Mouse (Mus musculus): ENCODE results near the gene Wwox. TPM values are rescaled to one million over a fixed set of nuclear protein-coding genes. Genes with fewer than 3 reads are reported as not detected.

The Wwox gene
- polyA plus RNA-seq, 1 experiment = 13.5 TPM

DNA sequence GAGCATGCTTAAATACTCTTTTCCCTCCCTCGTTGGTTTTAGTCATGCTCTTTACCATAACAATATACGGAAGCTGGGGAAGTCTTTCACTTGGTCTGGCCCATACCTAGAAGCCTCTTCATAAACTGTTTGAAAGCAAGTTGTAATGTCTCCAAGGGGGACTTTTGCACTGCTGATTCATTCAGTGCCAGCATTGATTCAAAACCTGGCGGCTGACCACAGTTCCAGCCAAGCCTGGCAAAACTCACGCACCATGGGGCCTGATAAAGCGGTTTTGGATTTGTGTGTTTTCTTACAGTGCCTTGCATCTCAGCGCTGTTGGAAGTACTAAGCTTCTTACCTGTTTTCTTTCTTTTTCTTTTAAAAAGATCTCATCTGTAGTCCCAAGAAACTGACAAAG, 834.5 kb downstream of the Wwox start:
- TF ChIP-seq CTCF (IDR thresholded peaks at IDR 0.05; ENCODE audit: control insufficient read depth, insufficient read depth, low read length) (no peak), POLR2A (IDR thresholded peaks at IDR 0.05; ENCODE audit: borderline replicate concordance, control insufficient read depth, low read depth, low read length) (no peak)
- Histone ChIP-seq H3K4me1 (ENCODE audit: control insufficient read depth, insufficient read depth, low read length) (peaks cover 5% of the 10 kb centered on the region), H3K4me3 (replicated peaks; ENCODE audit: control insufficient read depth, low read depth, low read length) (no peak overlapping the region), H3K27ac (ENCODE audit: control insufficient read depth, insufficient read depth, low read depth, low read length, poor library complexity) (no peak overlapping the region)
- WGBS = 78% methylated on average over 6 of the region's 6 CpGs

DNA sequence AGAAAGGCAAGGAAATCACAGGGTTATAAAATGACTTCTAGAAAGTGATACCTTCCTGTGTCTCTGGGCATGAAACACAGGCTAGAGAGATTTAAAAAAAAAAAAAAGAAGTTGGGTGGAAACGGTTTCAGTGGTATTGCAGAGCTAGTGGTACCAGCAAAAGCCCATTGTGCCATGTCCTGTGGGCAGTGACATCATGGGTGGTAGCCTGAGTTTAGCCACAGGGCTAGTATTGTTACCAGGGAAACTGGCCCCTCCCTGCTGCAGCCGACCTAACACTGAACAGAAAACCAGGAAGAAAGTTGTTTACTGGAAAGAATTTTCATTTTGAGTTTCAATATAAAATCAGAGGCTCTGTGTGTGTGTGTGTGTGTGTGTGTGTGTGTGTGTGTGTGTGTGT, 836.8 kb downstream of the Wwox start:
- H3K27ac ChIP-seq (ENCODE audit: control insufficient read depth, insufficient read depth, low read depth, low read length, poor library complexity) = peak overlapping the region; percentile 53
- no peak overlapping the region for H3K4me3 ChIP-seq (replicated peaks; ENCODE audit: control insufficient read depth, low read depth, low read length)
- peaks cover 5% of the 10 kb centered on the region for H3K4me1 ChIP-seq (ENCODE audit: control insufficient read depth, insufficient read depth, low read length)
- 7% methylated on average over 2 of the region's 2 CpGs for WGBS
- TF ChIP-seq POLR2A (IDR thresholded peaks at IDR 0.05; ENCODE audit: borderline replicate concordance, control insufficient read depth, low read depth, low read length) (no peak), CTCF (IDR thresholded peaks at IDR 0.05; ENCODE audit: control insufficient read depth, insufficient read depth, low read length) (no peak)

DNA sequence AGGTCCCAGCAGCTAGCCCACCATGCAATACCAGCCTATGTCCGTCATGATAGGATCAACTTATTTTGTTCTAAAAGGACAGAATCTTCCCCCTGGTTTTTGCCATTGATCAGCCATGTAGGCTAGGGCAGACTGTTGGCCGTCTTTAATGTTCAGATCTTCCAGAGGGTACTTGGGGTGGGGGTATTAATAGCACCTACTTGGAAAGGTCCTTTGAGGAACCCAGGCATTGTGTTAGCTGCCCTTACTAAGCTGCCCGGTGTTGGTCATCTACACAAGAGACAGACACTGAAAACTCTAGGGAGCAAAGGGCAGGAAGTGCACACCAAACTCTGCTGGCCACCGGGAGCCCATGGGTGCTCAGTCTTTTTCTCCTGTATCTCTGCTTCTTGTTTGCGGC, 838.8 kb downstream of the Wwox start:
- 87% methylated on average over 5 of the region's 5 CpGs for WGBS
- Histone ChIP-seq H3K27ac (ENCODE audit: control insufficient read depth, insufficient read depth, low read depth, low read length, poor library complexity) (no peak overlapping the region), H3K4me3 (replicated peaks; ENCODE audit: control insufficient read depth, low read depth, low read length) (no peak overlapping the region), H3K4me1 (ENCODE audit: control insufficient read depth, insufficient read depth, low read length) (peaks cover 5% of the 10 kb centered on the region)
- TF ChIP-seq CTCF (IDR thresholded peaks at IDR 0.05; ENCODE audit: control insufficient read depth, insufficient read depth, low read length) = no peak
- no peak for TF ChIP-seq POLR2A (IDR thresholded peaks at IDR 0.05; ENCODE audit: borderline replicate concordance, control insufficient read depth, low read depth, low read length)

DNA sequence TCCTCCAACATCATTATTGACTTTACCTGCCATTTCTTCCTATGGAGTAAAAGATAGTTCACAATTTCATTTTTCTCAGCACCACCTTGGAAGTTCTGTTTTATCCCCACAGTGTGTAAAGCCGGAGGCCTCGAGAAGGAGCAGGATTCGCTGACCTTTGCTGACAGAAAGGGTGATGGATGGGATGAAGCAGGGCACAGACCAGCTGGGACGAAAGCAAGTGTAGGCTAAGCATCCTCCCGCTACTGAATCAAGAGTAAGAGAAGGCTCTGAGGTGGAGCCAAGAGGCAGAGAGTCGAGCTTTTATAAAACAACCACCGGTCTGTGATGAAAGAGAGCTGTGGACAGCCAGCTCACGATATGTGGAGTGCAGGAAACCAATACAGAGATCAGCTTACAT, 850.8 kb downstream of the Wwox start:
- no peak overlapping the region for H3K4me3 ChIP-seq (replicated peaks; ENCODE audit: control insufficient read depth, low read depth, low read length)
- H3K27ac ChIP-seq (ENCODE audit: control insufficient read depth, insufficient read depth, low read depth, low read length, poor library complexity) = no peak overlapping the region
- 79% methylated on average over 8 of the region's 8 CpGs for WGBS
- no peaks in the 10 kb centered on the region for H3K4me1 ChIP-seq (ENCODE audit: control insufficient read depth, insufficient read depth, low read length)
- TF ChIP-seq CTCF (IDR thresholded peaks at IDR 0.05; ENCODE audit: control insufficient read depth, insufficient read depth, low read length) = no peak
- no peak for TF ChIP-seq POLR2A (IDR thresholded peaks at IDR 0.05; ENCODE audit: borderline replicate concordance, control insufficient read depth, low read depth, low read length)

DNA sequence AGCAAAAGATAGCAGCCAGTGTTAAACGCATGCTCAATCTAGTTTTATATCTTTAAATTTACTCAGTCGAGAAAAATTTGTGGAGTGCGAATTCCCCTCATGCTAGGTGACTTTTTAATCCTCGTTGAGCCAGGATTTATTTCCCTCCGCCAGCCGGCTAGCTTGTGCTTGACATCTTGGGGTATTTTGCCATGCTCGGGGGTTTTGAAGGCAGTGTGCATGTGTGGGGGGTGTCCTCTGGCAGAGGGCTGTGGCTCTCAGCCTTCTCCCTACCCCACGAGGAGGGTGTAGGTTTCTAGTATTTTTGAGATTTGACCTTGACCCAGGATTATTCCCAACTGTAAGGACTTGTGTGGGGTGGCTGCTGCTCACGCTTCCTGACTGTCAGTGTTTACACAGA, 857.3 kb downstream of the Wwox start:
- TF ChIP-seq POLR2A (IDR thresholded peaks at IDR 0.05; ENCODE audit: borderline replicate concordance, control insufficient read depth, low read depth, low read length) = no peak
- TF ChIP-seq CTCF (IDR thresholded peaks at IDR 0.05; ENCODE audit: control insufficient read depth, insufficient read depth, low read length) = no peak
- 81% methylated on average over 9 of the region's 9 CpGs for WGBS
- Histone ChIP-seq H3K27ac (ENCODE audit: control insufficient read depth, insufficient read depth, low read depth, low read length, poor library complexity) (no peak overlapping the region), H3K4me3 (replicated peaks; ENCODE audit: control insufficient read depth, low read depth, low read length) (no peak overlapping the region), H3K4me1 (ENCODE audit: control insufficient read depth, insufficient read depth, low read length) (no peaks in the 10 kb centered on the region)

DNA sequence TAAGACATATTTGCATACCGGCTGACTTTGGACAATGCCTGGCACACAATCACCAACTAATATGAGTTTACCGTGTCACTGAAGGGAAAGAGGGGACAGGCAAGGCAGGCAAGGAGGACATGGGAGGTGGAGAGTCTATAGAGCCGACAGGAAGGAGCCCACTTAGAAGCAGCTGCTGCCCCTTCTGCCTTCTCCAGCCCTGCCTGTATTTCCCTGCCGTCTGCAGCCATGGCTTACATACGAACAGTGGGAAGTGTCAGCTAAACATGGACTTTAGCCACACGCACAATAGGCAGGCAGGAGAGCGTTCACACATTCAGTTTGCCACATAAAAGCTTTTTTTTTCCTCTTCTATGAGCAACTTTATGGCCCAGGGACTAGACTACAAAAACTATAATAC, 863.0 kb downstream of the Wwox start:
- Histone ChIP-seq H3K4me1 (ENCODE audit: control insufficient read depth, insufficient read depth, low read length) (no peaks in the 10 kb centered on the region), H3K27ac (ENCODE audit: control insufficient read depth, insufficient read depth, low read depth, low read length, poor library complexity) (no peak overlapping the region), H3K4me3 (replicated peaks; ENCODE audit: control insufficient read depth, low read depth, low read length) (no peak overlapping the region)
- 81% methylated on average over 7 of the region's 7 CpGs for WGBS
- no peak for TF ChIP-seq POLR2A (IDR thresholded peaks at IDR 0.05; ENCODE audit: borderline replicate concordance, control insufficient read depth, low read depth, low read length)
- no peak for TF ChIP-seq CTCF (IDR thresholded peaks at IDR 0.05; ENCODE audit: control insufficient read depth, insufficient read depth, low read length)

DNA sequence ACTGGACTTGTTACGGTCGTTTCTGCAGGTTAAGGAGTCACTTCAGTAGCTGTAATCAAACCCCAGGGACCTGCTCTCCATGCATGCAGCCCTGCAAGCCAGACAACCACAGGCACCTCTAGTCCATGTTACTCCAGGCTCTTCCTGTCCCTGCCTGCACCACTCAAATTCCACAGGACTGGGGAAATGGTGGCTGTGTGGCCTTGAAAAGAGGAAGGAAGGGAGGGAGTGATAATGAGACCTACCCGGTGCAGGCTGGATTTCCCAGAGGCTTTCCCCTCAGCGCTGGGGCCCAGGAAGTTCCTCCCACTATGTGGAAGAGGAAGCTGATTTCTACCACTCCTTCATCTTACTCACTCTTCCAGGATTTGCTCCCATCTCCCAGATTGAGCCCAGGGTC, 868.0 kb downstream of the Wwox start:
- WGBS = 9% methylated on average over 4 of the region's 4 CpGs
- Histone ChIP-seq H3K4me3 (replicated peaks; ENCODE audit: control insufficient read depth, low read depth, low read length) (no peak overlapping the region), H3K27ac (ENCODE audit: control insufficient read depth, insufficient read depth, low read depth, low read length, poor library complexity) (no peak overlapping the region), H3K4me1 (ENCODE audit: control insufficient read depth, insufficient read depth, low read length) (no peaks in the 10 kb centered on the region; the same call in 1 of the 2 replicates)
- TF ChIP-seq POLR2A (IDR thresholded peaks at IDR 0.05; ENCODE audit: borderline replicate concordance, control insufficient read depth, low read depth, low read length) (no peak), CTCF (IDR thresholded peaks at IDR 0.05; ENCODE audit: control insufficient read depth, insufficient read depth, low read length) (no peak)

DNA sequence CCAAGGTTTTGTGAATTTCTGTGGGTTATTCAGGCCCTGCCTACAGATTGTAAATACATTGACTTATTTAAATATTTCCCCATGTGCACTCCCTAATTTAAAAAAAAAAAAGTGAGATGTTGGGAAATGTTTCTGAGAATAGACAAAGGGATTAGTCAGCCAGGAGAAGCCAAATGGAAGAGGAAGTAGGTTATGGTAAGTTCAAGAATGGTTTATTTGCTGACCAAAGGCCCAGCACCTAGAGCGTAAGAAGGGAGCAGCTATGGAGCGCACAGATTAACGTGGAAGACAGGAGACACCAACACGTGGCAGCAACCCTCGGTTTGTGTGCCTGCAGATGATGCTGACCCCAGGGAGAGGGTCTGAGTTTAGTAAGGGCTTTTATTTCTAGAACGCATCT, 871.5 kb downstream of the Wwox start:
- no peaks in the 10 kb centered on the region; the same call in 1 of the 2 replicates for H3K4me1 ChIP-seq (ENCODE audit: control insufficient read depth, insufficient read depth, low read length)
- no peak overlapping the region for H3K4me3 ChIP-seq (replicated peaks; ENCODE audit: control insufficient read depth, low read depth, low read length)
- TF ChIP-seq POLR2A (IDR thresholded peaks at IDR 0.05; ENCODE audit: borderline replicate concordance, control insufficient read depth, low read depth, low read length) = no peak
- no peak for TF ChIP-seq CTCF (IDR thresholded peaks at IDR 0.05; ENCODE audit: control insufficient read depth, insufficient read depth, low read length)
- WGBS = 71% methylated on average over 6 of the region's 6 CpGs
- no peak overlapping the region for H3K27ac ChIP-seq (ENCODE audit: control insufficient read depth, insufficient read depth, low read depth, low read length, poor library complexity)

DNA sequence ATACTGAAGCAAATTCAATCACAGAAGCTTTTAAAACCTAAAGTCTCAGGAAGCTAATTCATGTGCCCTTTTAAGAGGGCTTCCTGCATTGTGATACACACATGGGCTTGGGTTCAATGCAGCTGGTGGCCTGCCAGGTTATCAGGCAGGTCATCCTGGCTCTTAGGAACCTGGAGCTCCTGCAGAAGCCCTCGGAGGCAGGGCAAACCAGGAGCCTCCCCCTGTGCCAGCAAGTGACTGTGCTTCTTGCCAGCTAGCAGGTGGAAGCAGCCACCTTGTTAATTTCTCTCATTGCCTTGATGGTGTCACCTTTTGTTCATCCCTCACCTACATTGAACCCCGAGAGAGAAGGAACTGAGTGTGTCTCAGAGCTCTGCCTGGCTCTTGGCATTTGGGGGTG, 872.9 kb downstream of the Wwox start:
- WGBS = 59% methylated on average over 2 of the region's 2 CpGs
- H3K4me1 ChIP-seq (ENCODE audit: control insufficient read depth, insufficient read depth, low read length) = no peaks in the 10 kb centered on the region; the same call in 1 of the 2 replicates
- TF ChIP-seq POLR2A (IDR thresholded peaks at IDR 0.05; ENCODE audit: borderline replicate concordance, control insufficient read depth, low read depth, low read length) = no peak
- TF ChIP-seq CTCF (IDR thresholded peaks at IDR 0.05; ENCODE audit: control insufficient read depth, insufficient read depth, low read length) = no peak
- no peak overlapping the region for H3K27ac ChIP-seq (ENCODE audit: control insufficient read depth, insufficient read depth, low read depth, low read length, poor library complexity)
- H3K4me3 ChIP-seq (replicated peaks; ENCODE audit: control insufficient read depth, low read depth, low read length) = no peak overlapping the region
